Mouse (Mus musculus): ENCODE measurements at regions not wholly inside any gene's neighbourhood (a gene's known extent, or its start where the extent isn't known, plus 50 kb on each side); places are given as distances from the start of the nearest gene placed in this dataset.
A peak's percentile ranks its signal among the peaks of the same experiment; 100 is the strongest.

DNA sequence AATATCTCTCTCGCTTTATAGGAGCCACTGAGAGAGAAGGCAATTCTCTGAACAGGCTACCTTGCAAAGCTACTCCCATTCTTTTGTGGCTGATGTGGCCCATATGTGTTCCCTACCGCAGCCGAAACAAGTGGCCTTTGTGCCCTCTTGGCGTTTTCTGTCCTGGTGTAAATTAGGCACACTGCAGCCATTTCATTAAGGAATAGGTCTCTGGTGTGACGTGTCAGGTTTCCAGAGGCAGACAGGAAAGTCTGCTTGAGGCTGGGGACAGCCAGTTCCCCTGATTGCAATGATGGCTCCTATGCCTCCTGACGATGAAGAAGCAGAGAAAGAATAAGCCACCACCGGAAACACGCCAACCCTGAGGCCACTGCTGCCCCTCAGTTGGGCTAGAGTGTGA lies 59.3 kb upstream of the Bcor start:
- no peak for DNase-seq

GRCm38 (mm10) chrX:12224314-12224713 lies 64.2 kb upstream of the Bcor start:
- DNase-seq, result no peak

DNA sequence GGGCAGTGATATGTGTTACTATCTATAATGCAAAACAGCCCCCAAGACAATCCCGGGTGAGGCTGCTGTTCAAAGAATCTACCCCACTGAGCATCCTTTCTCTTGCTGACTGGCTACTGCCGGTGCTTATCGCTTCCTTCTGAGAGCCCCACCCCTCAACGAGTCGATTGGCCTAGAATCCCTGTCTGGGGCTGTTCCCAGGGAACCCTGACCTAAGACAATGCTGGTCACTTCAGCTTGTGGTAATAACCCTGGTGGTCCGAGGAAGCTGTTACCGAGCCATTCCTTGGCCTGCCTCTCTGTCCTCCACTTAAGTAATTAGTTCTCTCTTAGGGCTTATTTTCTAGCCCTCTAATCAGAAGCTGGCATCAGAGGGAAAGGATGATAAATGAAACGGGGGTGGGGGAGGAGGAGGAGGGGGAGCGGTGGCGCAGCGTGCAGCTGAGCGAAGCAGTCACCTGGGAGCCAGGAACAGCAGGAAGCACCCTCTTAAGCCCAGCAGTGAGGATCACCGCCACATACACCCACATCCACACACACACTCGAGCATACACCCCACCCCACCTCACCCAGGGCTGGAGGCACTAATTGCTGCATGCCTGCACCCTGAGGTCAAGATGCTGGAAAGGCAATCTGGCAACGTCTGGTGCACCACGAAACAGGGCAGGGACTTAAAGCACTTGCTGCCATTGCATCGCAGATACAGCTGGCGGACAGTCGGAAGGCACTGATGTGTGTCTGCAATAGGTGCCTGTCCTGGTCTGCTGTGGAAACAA lies 65.1 kb upstream of the Bcor start:
- DNase-seq, result peak; percentile 1

GRCm38 (mm10) chrX:12225892-12226206 lies 65.7 kb upstream of the Bcor start:
- DNase-seq, result no peak

DNA sequence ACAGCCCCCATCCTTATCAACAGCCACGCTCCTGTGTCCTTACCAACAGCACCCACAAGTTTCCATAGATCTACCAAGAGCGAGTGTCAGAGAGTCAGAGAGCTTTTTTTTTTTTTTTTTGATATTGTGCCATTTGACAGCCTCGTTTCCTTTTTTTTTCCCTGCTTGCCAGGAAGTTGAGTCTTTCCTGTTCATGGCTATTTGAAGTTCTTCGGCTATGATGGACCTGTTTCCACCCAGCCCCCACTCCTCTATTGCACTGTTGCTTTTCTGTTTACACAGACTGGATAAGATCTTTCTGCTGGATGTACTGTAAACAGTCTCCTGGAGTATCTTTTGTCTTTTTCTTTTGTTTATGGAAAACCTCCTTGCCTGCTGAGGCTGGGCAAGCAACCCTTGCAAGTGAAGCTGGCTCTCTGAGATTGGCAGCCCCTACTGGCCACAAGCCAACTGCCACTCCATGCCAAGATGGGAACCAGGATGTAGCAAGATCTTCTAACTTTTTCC lies 80.4 kb upstream of the Bcor start:
- no peak for DNase-seq

- DNase-seq, result no peak
Measured at GRCm38 (mm10) chrX:12241751-12242150, 81.6 kb upstream of the Bcor start.

GRCm38 (mm10) chrX:12249071-12249470 lies 88.9 kb upstream of the Bcor start:
- no peak for DNase-seq

DNA sequence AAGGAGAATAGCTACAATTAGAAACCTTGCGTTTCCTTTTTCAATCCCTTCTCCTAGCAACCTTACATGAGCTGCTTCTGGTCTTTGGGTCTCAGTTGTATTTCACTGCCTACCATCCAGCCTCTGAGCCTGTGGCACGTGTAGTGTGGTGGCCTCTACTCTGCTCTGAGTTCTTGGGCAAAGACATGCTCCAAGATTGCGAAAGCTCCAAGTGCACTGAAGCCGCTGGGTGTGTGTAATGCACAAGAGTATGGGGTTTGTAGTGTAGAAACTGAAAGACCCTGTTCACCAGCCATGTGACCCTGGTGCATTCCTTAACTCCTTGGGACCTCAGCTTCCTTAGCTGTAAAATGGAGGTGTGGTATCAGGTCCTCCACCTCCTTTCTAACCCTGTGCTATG lies 89.8 kb upstream of the Bcor start:
- DNase-seq, result no peak

GRCm38 (mm10) chrX:12251853-12252679 lies 91.9 kb upstream of the Bcor start:
- DNase-seq, result peak; percentile 47

DNA sequence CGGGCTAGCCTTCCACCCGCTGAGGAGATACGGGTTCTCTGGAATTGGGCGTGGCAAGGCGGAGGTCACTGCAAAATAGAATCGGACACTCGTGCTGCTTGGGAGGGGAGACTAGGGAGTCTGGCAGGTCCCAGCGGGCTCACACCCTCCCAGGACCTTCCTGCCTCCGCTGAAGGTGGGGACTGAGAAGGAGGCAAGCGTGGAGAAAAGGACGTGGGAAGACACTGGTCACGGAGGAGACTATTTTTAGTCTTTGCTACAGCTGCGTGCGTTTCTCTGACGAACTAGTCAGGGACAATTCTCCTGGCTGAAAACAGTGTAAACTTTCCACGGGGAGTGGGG lies 92.5 kb upstream of the Bcor start:
- DNase-seq, result no peak

DNA sequence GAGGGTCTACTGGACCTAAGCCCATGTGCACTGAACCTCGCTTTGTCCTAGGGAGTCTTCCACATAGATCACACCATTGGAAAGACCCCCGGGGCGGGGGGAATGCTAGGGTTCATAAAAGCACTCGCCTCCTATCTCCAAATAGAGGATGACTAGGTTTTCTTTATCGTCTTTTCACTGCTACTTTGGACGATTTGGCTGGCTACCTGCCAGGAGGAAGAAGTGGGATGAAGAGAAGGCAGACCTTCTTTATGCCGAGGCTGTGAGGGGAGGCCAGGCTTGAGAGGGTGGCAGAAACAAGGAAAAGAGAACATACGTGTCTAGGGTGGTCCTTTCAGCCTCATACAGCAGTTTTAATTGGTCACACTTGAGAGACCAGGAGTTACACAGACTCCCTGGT lies 96.6 kb upstream of the Bcor start:
- no peak for DNase-seq

GRCm38 (mm10) chrX:12263834-12264233 lies 103.7 kb upstream of the Bcor start:
- DNase-seq, result no peak

- no peak for DNase-seq
Measured at GRCm38 (mm10) chrX:12284741-12285140, 124.6 kb upstream of the Bcor start.

DNA sequence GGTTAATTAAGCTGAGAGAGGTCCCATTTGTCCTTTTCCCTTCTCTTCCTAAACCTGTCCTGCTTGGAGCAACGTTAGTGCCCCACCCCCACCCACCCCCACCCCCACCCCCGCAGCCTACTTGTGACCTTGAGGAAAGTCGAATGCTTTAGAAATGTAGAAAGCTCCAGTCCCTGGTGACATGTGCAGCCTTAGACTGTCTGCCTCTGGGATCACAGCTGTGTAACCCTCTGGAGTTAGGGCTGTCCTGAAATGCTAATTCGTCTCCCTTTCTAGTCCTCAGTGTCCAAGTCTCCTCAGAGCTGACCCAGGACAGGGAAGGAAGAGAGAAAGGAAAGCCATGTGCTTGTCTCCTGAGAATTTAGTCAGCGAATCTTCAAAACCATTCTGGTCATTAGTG lies 125.0 kb upstream of the Bcor start:
- no peak for DNase-seq

- no peak for DNase-seq
Measured at GRCm38 (mm10) chrX:12285976-12286909, 126.1 kb upstream of the Bcor start.

DNA sequence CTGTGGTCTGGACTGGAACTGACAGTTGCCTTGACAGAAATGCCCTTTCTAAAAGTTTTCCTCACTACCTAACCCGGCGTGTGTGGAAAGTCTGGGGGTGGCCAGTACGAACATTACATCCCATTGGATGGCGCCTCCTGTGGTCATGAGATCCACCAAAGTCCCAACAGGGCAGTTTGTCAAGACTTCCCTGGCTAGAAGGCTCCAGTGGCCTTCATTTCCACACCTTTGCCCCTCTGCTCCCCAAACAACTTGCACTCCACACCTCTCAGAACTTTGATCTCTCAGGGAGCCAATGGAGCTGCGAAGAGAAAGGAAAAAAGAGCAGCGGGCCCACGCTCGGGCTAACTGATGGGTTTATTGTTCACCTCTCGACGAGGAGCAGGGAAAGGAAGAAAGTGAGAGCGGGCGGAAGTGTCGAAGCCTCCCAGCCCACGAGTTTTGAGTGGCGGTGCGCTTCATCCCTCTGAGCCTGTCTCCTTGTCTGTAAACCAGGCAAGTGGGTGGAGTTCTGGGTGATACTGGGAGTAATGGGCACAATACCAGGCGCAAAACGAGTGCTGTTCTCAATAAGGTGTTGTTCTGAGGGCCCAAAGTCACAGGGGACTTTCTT lies 126.9 kb upstream of the Bcor start:
- DNase-seq, result no peak

DNA sequence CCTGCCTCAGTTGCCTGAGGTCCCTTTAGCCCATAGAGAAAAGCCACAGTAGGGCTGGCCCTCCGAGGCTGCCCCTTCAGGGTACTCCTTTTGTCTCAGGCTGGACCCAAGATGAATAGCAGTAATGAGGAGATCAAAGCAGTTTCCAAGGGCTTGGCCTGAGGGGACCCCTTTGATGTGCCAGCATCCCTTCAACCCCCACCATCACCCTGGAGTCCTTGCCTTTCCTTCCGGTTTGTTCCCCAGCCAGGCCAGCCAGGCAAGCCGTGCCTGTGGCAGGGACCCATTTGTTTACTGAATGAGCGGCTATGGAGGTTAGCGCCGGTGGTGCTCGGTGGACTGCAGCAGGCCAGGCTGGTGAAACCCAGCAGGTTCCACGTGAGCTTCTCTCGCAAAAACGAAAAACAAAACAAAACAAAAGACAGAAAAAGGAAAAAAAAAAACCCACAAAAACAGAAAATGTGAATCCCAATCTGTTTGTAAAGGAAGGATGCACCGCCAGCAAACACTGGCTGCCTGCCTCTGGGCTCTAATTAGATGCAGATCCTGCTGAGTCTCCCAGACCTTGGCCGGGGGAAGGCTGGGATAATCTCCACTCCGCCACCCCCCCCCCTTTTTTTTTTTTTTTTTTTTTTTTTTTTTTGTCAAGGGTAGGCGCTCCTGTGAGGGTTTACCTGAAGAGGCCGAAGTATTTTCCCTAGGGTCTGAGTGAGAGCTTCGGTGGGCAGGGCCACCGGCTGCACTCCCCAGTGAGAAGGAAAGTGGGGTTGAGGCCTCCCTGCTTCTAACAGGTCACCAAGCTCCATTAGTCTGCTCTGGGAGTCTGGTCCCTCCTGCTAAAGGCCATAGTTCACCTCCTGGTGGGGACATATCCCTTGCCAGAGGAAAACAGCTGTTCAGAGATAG lies 127.8 kb upstream of the Bcor start:
- DNase-seq, result no peak

DNA sequence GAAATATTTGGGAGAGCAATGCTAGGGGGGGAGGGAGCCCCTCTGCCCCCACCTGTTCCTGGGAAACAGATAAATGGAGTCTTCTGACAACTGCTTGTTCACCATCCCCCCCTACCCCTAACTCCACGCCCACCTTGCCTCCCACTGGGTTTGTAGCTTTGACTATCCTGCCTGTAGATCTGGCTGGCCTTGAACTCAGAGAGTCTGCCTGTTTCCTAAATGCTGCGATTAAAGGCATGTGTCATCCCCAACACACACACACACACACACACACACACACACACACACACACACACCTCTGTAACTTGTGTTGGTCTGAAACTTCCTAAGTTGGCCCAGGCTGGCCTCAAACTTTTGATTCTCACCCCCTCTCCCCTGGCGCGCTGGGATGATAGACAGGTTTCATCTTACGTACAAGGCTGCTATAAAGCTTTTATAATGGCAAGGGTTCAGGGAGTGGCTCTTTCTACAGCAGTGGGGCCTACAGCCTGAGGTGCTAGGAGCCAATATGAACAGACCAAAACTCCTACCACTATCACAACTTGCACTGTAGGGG lies 128.5 kb upstream of the Bcor start:
- DNase-seq, result no peak

DNA sequence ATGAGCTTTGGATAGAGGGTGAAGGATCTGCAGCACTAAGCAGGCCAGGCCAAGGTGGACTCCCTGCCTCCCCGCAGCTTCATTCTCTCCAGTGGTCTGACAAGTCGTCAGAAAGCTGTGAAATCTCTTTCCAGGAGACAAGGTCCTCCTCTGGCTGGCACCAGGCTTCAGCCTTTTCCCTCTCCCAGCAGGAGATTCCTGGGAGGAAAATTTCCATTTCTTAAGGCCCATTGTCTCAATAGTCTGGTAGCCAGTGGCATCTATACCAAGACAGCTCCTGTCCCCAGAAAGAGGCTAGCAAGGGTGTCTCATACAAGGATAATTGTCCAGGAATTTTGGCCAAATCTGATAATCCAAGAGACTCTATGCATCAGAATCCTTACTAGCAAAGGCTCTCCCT lies 133.0 kb upstream of the Bcor start:
- no peak for DNase-seq

- no peak for DNase-seq
Measured at GRCm38 (mm10) chrX:12294452-12294851, 134.3 kb upstream of the Bcor start.

DNA sequence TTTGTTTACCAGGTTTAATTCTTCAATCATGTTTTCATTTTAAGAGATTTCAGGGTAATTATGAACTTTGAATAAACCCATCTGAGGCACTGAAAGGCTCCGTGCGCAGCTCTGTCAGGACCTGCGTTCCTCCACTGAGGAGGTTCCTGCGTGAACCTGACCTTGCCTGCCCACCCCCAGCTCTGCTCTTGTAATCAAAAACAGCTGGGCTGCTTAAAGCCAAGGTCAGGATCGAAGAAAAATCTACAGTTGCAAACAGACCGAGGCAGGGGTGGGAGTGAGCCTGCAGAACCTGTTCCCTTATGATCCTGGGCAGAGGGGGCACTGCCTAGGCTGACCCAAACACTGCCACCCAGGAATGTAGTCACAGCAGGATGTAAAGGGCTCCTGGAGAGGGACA lies 134.8 kb upstream of the Bcor start:
- no peak for DNase-seq

Data from right cerebral cortex, adult 18-20 months (tissue).